Mouse (Mus musculus) urinary bladder, postnatal 10 days (tissue): ENCODE results near the gene Tnfaip6.
"Not testable (repeated sequence)": the region's sequence is repeated elsewhere in the genome, so short reads cannot be mapped to it uniquely, and the experiment has no call there.

ENCODE experiments used
- DNase-seq: peaks from one replicate; pipeline ENCODE4 v3.0.0; 2022; ENCODE audit warnings: low spot score

Gene Tnfaip6

GRCm38 (mm10) chr2:52037882-52038281, at the start of gene Tnfaip6:
Gene Tnfaip6, plus strand, starts transcription at chr2:52038009.
- no peak for DNase-seq

GRCm38 (mm10) chr2:51989559-51989958, 48.2 kb upstream of the Tnfaip6 start:
- no peak for DNase-seq

- DNase-seq = no peak
These were observed 46.4 kb upstream of the Tnfaip6 start for GRCm38 (mm10) chr2:51991447-51991846.

- DNase-seq = no peak
These were observed 37.8 kb upstream of the Tnfaip6 start for GRCm38 (mm10) chr2:51999996-52000395.

- DNase-seq = no peak
These were observed 36.3 kb upstream of the Tnfaip6 start for GRCm38 (mm10) chr2:52001521-52001920.

GRCm38 (mm10) chr2:52002299-52002698, 35.5 kb upstream of the Tnfaip6 start:
- DNase-seq = not testable (repeated sequence)

- DNase-seq = no peak
These were observed 31.4 kb upstream of the Tnfaip6 start for GRCm38 (mm10) chr2:52006380-52006779.

- DNase-seq = not testable (repeated sequence)
These were observed 26.0 kb upstream of the Tnfaip6 start for GRCm38 (mm10) chr2:52011820-52012219.

GRCm38 (mm10) chr2:52013306-52013820, 24.4 kb upstream of the Tnfaip6 start:
- DNase-seq = no peak

GRCm38 (mm10) chr2:52016361-52016760, 21.4 kb upstream of the Tnfaip6 start:
- no peak for DNase-seq

- DNase-seq = no peak
These were observed 10.7 kb upstream of the Tnfaip6 start for GRCm38 (mm10) chr2:52027061-52027460.

- no peak for DNase-seq
These were observed 8.4 kb upstream of the Tnfaip6 start for GRCm38 (mm10) chr2:52029426-52029825.

GRCm38 (mm10) chr2:52031491-52031890, 6.3 kb upstream of the Tnfaip6 start:
- no peak for DNase-seq

- no peak for DNase-seq
These were observed 3.2 kb upstream of the Tnfaip6 start for GRCm38 (mm10) chr2:52034601-52035000.

- DNase-seq = no peak
These were observed 2.7 kb upstream of the Tnfaip6 start for GRCm38 (mm10) chr2:52035144-52035543.

GRCm38 (mm10) chr2:52036929-52037595, 747 bp upstream of the Tnfaip6 start:
- no peak for DNase-seq

GRCm38 (mm10) chr2:52038558-52038957, 749 bp downstream of the Tnfaip6 start:
- DNase-seq = no peak

GRCm38 (mm10) chr2:52039083-52039801, 1.4 kb downstream of the Tnfaip6 start:
- no peak for DNase-seq

GRCm38 (mm10) chr2:52042132-52042531, 4.3 kb downstream of the Tnfaip6 start:
- DNase-seq = no peak

GRCm38 (mm10) chr2:52042714-52043113, 4.9 kb downstream of the Tnfaip6 start:
- no peak for DNase-seq

- no peak for DNase-seq
These were observed 5.7 kb downstream of the Tnfaip6 start for GRCm38 (mm10) chr2:52043485-52043884.

- DNase-seq = no peak
These were observed 8.2 kb downstream of the Tnfaip6 start for GRCm38 (mm10) chr2:52046032-52046431.

GRCm38 (mm10) chr2:52050823-52051222, 13.0 kb downstream of the Tnfaip6 start:
- DNase-seq = no peak
